Mouse (Mus musculus) urinary bladder, postnatal 14 days (tissue): Measurements from ENCODE around the gene Tinag.
"Not testable (repeated sequence)": the region's sequence is repeated elsewhere in the genome, so short reads cannot be mapped to it uniquely, and the experiment has no call there.

Experiments used
- DNase-seq: peaks from one replicate; pipeline ENCODE4 v3.0.0; 2021; ENCODE audit warnings: low spot score

Tinag gene

GRCm38 (mm10) chr9:77045585-77045984 is at the start of gene Tinag:
TSS of gene Tinag (minus strand) at chr9:77045794.
- no peak for DNase-seq

- not testable (repeated sequence) for DNase-seq
Measured at GRCm38 (mm10) chr9:77083221-77083620, 37.6 kb upstream of the Tinag start.

DNA sequence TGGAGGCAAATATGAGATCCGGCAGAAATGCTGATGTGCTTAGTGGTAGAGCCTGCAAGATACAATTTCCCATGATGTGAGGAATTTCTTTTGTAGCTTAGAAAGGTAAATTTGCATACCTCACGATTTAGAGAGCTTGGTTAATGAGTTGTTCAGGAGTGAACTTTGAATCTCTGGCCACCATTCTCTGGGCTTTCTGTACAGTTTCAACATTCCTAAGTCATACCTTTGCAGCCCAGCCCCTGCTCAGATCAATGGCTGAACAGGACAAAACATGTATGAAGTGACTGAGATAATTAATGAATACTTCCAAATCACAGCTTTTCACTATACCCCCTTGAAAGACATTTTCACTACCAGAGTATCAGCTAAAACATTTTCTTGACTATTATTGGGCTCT is 26.1 kb upstream of the Tinag start:
- DNase-seq: no peak

- no peak for DNase-seq
Measured at GRCm38 (mm10) chr9:77056611-77057010, 11.0 kb upstream of the Tinag start.

GRCm38 (mm10) chr9:77054426-77055193 is 9.0 kb upstream of the Tinag start:
- DNase-seq: no peak

GRCm38 (mm10) chr9:77051406-77051805 is 5.8 kb upstream of the Tinag start:
- no peak for DNase-seq

- no peak for DNase-seq
Measured at GRCm38 (mm10) chr9:77049669-77050068, 4.1 kb upstream of the Tinag start.

GRCm38 (mm10) chr9:77046067-77046715 is 597 bp upstream of the Tinag start:
- DNase-seq: peak; percentile 49

DNA sequence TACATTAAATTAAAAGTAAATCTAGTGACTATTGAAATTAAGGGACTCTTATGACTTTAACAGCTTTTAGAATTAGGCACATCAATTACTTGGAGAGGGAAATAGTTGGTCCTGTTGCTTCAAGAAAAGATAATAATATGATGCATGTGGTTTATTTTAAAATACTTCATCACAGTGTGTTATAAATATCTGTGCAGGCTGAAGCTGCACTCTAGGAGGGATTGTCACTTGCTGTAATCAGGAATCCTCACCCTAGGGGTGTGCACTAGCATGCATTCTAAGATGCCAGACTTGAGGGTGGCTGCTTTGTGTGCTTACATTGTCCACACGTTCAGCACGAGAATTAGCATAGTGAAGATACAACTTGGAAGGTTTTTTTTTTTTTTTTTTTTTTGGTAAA is 10.2 kb downstream of the Tinag start:
- DNase-seq: no peak

- DNase-seq: no peak
Measured at GRCm38 (mm10) chr9:77032430-77033154, 13.0 kb downstream of the Tinag start.

GRCm38 (mm10) chr9:77025271-77025670 is 20.3 kb downstream of the Tinag start:
- DNase-seq: no peak

DNA sequence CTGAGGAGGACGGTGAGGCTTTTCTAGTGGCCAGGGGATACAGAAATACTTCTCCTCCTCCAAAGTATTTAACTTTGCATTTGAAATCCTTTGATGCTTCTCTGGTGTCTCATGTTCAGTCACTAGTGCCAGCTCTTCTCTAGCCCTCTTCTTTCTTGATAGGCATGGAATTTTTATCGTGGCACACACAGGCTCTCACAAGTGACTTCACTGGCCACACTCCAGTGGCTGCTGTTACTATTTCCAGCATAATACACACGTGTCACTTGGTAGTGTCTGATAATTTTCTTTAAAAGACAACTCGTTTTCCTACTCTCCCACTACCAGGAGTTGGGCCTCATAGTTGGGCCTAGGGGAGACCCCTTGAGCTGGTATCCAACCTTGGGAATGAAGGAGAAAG is 26.7 kb downstream of the Tinag start:
- DNase-seq: no peak

DNA sequence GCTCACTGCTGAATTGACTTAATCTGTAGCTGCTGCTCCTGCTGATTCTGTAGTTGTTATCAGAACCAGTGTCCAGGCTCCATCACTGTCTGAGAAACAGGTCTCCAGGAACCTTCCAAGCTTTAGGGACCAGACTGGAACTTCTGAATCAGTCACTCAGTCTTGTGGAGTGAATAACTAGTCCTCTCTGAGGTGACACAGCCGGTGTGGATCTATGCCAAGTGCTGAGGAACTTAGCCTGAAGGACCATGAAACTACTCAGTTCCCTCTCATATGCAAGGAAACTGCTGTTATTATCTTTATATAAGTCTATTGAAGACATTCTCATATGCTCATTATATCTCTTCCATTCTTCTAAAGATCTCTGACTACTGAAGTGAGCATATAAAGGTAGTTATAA is 49.6 kb downstream of the Tinag start:
- DNase-seq: no peak

- peak; percentile 12 for DNase-seq
Measured at GRCm38 (mm10) chr9:76989946-76990345, 55.6 kb downstream of the Tinag start.

DNA sequence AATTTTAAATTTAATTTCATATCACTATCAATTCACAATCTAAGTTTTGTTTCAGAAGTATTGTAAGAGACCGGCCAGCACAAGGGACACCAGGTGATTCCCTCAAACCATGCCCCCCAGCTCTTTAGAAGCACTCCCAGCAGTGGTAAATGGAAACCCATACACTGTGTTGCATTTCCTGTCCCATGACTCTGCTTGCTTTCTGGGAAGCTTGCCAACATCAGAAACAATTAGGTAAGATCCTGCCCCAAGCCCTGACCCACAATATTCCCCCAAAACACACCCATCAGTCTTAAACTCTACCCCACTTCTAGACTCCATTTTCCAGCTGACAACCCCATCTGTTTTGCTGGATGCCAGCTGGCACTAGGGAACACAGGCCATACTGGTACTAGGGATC is 110.8 kb downstream of the Tinag start:
- no peak for DNase-seq

DNA sequence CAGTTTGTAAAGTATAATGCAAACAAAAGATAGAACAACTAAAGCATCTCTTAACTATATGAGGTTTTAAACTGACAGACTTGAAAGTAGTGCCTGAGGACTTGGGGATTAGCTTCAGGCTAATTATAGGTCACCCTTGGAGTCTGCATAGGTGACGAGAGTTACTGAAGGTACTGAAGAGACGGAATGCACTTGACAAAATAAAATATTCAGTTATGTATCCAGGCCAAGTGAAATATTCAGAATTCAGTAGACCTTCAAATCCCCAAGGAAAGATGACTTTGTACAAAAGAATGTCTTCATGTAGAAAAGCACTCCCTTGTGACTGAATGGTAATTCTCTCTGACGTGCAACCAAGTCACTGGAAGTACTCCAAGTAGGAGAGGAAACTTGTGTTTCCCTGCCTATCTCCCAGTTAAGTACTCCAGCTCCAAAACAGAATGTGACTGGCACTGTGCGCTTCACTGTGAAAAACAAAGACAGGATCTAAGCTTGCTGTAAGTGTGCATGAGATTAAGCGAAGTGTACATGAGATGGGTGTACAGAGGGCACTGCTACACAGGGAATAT is 130.4 kb downstream of the Tinag start:
- DNase-seq: no peak
